Mouse (Mus musculus) gonadal fat pad, adult 2 months (tissue): ENCODE measurements around the gene Vmn2r12. TPM values are rescaled to one million over a fixed set of nuclear protein-coding genes. Genes with fewer than 3 reads are reported as not detected.
"Not testable (repeated sequence)": the region's sequence is repeated elsewhere in the genome, so short reads cannot be mapped to it uniquely, and the experiment has no call there.

Source experiments
- DNase-seq: peaks from one replicate; pipeline ENCODE4 v3.0.0-alpha.2; 2012; ENCODE audit warnings: low read depth
- polyA plus RNA-seq: library from polyadenylated mRNA; depleted of rRNA; stranded (reverse); fragments of >200 nt; gene quantifications from 2 replicates; pipeline ENCODE4 v1.2.3, GENCODE M21; 2012; rRNA removed

Gene Vmn2r12
- not detected in 2 replicates for polyA plus RNA-seq

DNA sequence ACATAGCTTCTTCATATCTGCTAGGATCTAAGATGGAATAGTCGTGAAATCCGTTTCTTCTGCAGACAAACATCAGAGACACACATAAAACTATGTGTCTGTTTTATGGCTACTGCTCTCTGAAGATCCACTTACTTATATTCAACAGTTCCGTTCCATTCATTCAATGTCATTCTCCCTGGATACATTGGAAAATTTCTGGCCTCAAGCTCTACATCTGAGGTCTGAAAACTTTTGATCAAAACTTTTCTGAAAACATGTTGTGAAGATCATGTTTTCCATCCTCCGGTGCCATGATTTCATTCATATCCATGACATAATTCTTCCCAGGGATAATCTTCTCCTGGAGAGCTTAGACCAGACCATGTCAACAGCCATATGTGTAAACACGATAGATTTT is at the start of gene Vmn2r12:
Gene Vmn2r12, minus strand, starts transcription at position 101 of the 400 bp plus-strand sequence.
- DNase-seq: not testable (repeated sequence)

DNA sequence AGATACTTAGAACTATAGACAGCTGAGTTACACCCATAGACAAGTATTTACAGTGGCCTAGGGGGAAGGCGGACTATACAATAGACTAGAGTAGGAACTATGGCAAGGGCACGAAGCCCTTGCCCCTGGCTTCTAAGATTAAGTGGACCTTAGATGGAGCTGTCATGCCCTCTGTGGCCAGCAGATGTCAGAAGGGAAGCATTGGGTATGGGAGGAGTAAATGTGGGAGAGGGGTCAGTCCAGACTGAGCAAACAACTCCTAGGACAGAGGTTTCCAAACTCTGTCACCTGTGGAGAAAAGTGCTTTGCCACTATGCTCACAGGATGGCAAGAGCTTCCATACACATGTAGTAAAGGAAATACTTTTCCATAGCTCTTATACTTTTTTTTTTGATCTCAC is 41.8 kb upstream of the Vmn2r12 start:
- DNase-seq: no peak

DNA sequence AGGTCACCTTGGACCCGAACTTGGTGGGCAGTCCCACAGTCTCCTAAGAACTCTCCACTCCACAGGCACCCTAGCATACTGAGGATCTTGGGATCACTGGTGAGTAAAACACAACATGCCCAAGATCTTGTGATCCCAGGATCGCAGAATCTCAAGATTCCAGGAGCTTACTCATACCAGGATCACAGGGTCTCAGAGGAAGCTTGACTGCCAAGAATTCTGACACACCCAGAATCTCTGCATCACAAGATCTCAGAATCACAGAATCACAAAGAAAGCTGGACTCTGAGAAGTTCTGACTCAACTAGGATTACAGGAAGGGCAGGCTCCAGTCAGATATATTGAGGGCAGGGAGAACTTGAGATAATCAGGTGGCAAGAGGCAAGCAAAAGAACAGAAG is 39.0 kb upstream of the Vmn2r12 start:
- no peak for DNase-seq

DNA sequence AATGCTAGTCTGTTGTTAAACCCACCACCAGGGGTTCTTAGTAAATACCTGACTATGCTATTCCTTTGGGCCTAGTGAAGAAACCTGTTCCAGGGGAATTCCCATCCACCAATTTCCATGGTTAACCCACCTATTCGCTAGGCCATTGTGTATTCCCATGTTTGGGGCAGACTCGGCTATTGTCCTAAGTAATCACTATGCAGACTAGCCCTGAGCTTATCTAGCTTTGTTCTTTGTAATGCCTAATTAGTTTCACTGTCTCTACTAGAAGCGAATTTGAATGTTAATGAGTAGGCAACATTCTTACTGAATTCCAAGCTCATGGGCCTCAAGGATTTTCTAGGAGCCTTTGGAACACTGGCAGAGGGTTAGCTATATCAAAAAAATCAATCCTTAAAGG is 1.3 kb downstream of the Vmn2r12 start:
- not testable (repeated sequence) for DNase-seq

DNA sequence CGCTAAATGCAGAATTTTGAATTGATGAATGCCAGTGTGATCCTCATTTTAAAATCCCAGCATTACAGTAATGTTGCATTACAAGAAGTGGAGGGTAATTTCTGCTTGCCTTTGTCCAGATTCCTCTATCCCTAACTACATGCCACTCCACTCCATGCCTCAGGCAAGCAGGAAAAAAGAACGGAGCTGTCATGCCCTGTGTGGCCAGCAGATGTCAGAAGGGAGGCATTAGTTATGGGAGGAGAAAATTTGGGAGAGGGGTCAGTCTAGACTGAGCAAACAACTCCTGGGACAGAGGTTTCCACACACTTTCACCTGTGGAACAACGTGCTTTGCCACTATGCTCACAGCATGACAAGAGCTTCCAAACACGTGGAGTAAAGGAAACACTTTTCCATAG is 25.7 kb downstream of the Vmn2r12 start:
- not testable (repeated sequence) for DNase-seq

DNA sequence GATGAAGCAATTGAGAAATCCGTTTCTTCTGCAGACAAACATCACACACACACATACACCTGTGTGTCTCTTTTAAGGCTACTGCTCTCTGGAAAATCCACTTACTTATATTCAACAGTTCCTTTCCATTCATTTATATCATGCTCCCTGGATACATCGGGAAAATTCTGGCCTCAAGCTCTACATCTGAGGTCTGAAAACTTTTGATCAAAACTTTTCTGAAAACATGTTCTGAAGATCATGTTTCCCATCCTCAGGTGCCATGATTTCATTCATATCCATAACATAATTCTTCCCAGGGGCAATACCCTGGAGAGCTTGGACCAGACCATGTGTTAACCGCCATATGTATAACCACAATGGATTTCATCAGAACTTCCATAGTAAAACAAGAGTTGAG is 38.3 kb downstream of the Vmn2r12 start, which contains the start of gene Vmn2r11:
Gene Vmn2r11, minus strand, starts transcription at position 101 of the 400 bp plus-strand sequence.
- DNase-seq: not testable (repeated sequence)

GRCm38 (mm10) chr5:109055286-109055685 is 42.5 kb downstream of the Vmn2r12 start:
- peak; percentile 12 for DNase-seq

Other genes with a start within 250 kb of the Vmn2r12 start
- gene Vmn2r9, start 245.3 kb downstream of the Vmn2r12 start, polyA plus RNA-seq: not detected in 2 replicates
- gene Vmn2r10, start 91.4 kb downstream of the Vmn2r12 start, polyA plus RNA-seq: not detected in 2 replicates
- not detected in 2 replicates for gene Vmn2r11, start 38.4 kb downstream of the Vmn2r12 start, polyA plus RNA-seq
- not detected in 2 replicates for gene Vmn2r13, start 94.2 kb upstream of the Vmn2r12 start, polyA plus RNA-seq
- gene Vmn2r14, start 126.8 kb upstream of the Vmn2r12 start, polyA plus RNA-seq: not detected in 2 replicates
- not detected in 2 replicates for gene Vmn2r15, start 199.7 kb upstream of the Vmn2r12 start, polyA plus RNA-seq
- not detected in 2 replicates for gene Vmn2r16, start 232.2 kb upstream of the Vmn2r12 start, polyA plus RNA-seq